Mouse (Mus musculus) ES-E14 (cell line): ENCODE measurements around the gene Itk.

ENCODE experiments used
- CHD2 ChIP-seq: IDR thresholded peaks from 2 replicates; pipeline ENCODE4 v1.6.1; 2014; ENCODE audit warnings: mild to moderate bottlenecking, low read depth, low read length, inconsistent platforms
- ZC3H11A ChIP-seq: IDR thresholded peaks from 2 replicates; pipeline ENCODE4 v1.6.1; 2012; ENCODE audit warnings: low read depth, mild to moderate bottlenecking, inconsistent platforms, low read length, borderline replicate concordance

- TF ChIP-seq ZC3H11A: no peak
- no peak for TF ChIP-seq CHD2
Measured at GRCm38 (mm10) chr11:46278140-46278539, 111.2 kb downstream of the Itk start.
